Mouse (Mus musculus): ENCODE results near the gene Sbds. TPM values are rescaled to one million over a fixed set of nuclear protein-coding genes. Genes with fewer than 3 reads are reported as not detected.

The Sbds gene
- polyA plus RNA-seq, 1 experiment from 2014 or later: 75.5 TPM

Other genes with a start within 250 kb of the Sbds start
- 31.7 and 37.2 TPM in 2 replicates for gene Asl, start 226.3 kb downstream of the Sbds start, polyA plus RNA-seq (2016; fragmentation: Nextera tagmentation; extraction: Ambion mirVana)
- gene Crcp, start 226.2 kb downstream of the Sbds start, polyA plus RNA-seq (2016; fragmentation: Nextera tagmentation; extraction: Ambion mirVana): 61.5 and 65.3 TPM in 2 replicates
- 56.4 and 58.4 TPM in 2 replicates for gene Tpst1, start 182.2 kb downstream of the Sbds start, polyA plus RNA-seq (2016; fragmentation: Nextera tagmentation; extraction: Ambion mirVana)
- gene Kctd7, start 110.7 kb downstream of the Sbds start, polyA plus RNA-seq (2016; fragmentation: Nextera tagmentation; extraction: Ambion mirVana): 12.2 and 12.6 TPM in 2 replicates
- gene Rabgef1, start 83.7 kb downstream of the Sbds start, polyA plus RNA-seq (2016; fragmentation: Nextera tagmentation; extraction: Ambion mirVana): 34.3 and 35.2 TPM in 2 replicates
- gene Tmem248, start 38.4 kb downstream of the Sbds start, polyA plus RNA-seq (2016; fragmentation: Nextera tagmentation; extraction: Ambion mirVana): 30.7 and 31.6 TPM in 2 replicates
- 27.7 and 29.5 TPM in 2 replicates for gene Tyw1, start 89 bp upstream of the Sbds start, polyA plus RNA-seq (2016; fragmentation: Nextera tagmentation; extraction: Ambion mirVana)
- 1.9 and 2.6 TPM in 2 replicates for gene Caln1, start 113.9 kb upstream of the Sbds start, polyA plus RNA-seq (2016; fragmentation: Nextera tagmentation; extraction: Ambion mirVana)
- not detected in 2 replicates for gene A330070K13Rik, start 129.1 kb upstream of the Sbds start, polyA plus RNA-seq (2016; fragmentation: Nextera tagmentation; extraction: Ambion mirVana)